Mouse (Mus musculus): ENCODE results near the gene Kncn. TPM values are rescaled to one million over a fixed set of nuclear protein-coding genes. Genes with fewer than 3 reads are reported as not detected.

The Kncn gene
- not detected for total RNA-seq (2021)

DNA sequence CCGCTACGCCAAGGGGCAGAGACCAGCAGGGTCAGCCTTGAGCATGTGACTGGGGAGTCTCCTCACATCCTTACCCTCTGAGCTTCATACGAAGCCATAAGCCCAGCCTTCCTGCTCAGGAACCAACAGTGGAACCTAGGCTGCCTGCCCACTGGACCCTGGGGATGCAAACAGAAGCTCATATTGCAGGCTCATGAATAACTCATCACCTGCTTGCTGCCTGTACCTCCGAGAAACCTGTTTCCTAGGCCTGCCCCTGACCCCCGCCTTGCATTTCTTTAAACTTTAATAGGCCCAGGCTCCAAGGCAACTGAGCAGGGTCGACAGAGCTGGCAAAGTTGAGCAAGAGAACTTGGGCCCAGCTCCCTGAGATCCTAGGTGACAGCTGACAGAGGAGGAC, at the start of gene Kncn:
Kncn (plus strand) TSS at position 379 of the 400 bp plus-strand sequence.
- DNase-seq: no peak
- intact Hi-C loops (cut with DNase I): no loop called here

DNA sequence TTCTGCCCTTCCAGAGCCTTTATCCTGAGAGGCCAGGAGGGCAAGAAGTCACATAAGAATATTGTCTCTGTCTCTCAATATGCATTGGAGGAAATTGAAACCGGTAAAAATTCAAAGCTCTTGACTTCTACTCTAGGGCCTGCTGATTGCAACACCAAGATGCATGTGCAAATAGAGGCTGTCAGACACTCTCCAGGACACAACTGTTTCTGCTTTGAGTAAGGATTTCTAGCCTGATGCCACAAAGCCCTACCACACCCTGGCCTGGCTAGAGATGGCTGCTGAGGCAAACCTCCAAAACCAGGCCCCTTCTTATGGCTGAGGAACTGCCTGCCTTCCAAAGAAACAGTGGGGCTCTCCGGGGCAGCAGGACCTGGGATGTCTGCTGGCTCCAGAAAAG, 48.6 kb upstream of the Kncn start:
- intact Hi-C loops (cut with DNase I): no loop called here

DNA sequence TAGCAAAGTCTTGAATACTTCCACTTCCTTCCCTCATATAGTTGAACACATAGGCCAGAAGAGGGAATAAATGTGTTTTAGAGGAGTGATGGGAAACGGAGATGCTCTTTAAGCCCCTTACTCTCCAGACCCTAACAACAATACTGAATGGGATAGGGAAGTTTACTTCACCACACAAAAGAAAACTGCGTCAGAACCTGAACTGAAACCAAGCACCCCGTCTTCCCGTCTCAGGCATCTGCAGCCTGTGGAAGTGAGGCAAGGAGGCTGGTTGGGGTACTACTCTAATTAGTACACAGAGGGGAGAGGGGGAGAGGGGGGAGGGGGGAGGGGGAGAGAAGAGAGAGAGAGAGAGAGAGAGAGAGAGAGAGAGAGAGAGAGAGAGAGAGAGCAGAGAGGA, 46.0 kb upstream of the Kncn start:
- no peak for DNase-seq
- intact Hi-C loops (cut with DNase I): no loop called here

More for the DNA sequence above, 48.6 kb upstream of the Kncn start:
- no peak for DNase-seq

DNA sequence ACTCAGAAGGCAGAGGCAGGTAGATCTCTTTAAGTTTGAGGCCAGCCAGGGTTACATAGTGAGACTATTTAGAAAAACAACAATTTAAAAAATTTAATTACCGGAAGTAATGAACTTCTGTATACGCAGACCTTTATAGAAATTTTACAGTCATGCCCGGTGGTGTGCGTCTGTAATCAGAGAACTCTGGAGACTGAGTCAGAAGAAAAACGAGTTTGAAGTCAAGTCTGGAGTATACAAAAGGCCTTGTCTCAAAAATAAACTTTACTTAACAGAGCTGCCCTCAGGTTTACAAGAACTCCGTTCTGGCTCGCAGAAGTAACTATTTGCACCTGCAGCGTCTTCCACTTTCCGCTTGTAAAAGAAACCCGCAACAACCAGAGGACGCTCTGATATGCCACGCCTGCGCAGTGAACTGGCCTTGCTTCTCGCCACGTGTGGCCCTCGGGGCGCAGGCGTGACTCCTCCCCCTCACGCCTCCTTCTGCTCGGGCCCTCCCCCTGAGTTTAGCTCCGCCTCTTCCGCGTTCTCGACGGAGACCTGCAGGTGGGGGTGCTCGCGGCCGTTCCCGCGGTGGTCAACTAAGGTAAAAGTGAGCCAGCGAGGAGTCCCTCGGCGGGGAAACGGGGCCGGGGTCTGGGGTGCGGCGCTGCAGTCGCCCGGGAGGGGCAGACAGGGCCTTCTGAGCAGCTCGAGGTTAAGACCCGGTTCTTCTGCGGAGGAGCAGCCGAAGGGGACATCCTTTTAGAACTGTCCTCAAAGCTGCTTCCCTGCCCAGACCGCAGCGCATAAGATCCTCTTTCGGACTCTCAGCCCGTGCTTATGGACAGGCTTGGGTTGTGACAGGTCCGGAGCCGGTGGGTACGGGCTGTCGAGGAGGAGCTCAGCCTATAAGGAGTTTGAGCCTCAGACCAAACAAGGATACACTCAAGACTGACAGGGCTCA, 45.2 kb upstream of the Kncn start, which contains the start of gene Mknk1:
Mknk1 (plus strand) TSS at position 503 of the 946 bp plus-strand sequence.
- intact Hi-C loops (cut with DNase I): no loop called here
- peak; percentile 93 to 94 for DNase-seq

DNA sequence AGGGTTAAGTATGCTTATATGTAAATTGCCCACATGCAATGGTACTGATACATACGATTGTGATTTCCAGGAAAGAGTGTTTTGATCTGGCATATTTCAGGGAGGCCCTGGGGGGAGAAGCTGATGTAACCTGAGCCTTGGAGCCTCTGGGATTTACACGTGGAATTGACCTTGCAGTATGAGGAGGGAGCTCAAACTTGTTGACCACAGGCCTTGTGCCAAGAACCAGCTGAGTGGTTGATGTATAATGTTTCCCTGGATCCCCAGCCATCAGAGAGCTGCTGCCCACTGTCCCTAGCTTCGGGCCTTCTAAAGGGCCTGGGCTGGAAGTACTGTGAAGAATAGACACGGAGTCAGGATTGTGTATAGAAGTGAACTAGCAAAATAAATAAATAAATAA, 44.2 kb upstream of the Kncn start:
- no peak for DNase-seq
- intact Hi-C loops (cut with DNase I): no loop called here

DNA sequence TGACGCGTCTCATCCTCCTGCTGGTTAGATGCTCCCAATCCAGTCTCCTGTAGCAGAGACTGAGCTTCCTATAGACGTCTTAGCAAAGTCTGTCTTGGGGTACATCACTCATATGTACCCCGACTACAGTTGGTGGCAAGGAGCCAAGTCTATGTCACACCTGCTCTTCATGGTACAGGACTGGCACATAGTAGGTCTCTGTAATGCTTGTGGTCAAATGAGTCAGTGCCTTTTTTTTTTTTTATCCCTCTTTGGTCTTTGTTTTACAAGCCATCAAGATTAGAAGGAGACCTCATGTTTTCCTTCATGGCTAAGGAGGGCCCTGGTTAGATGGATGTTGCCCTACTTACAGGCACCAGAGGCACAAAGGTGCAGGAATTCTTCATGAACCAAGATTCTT, 43.4 kb upstream of the Kncn start:
- intact Hi-C loops (cut with DNase I): no loop called here
- DNase-seq: no peak

DNA sequence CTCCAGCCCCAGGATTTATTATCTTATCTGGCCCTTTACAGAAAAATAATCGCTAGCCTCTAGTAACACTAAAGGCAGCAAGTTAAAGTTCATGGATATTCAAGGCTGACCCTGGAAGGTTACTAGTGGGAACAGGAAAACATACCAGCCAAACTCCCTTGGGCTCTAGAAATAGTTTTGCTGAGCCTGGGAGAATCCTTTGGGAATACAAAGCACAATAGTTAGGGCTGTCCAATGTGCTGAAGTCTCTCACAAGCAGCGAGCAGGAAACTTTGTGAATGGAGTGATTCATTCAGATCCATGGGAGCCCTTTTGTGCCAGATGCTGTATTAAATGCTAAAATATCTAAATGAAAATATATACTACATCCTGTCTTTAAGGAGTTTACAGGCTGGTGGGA, 37.5 kb upstream of the Kncn start:
- DNase-seq: peak; percentile 32 to 40
- intact Hi-C loops (cut with DNase I): no loop called here

DNA sequence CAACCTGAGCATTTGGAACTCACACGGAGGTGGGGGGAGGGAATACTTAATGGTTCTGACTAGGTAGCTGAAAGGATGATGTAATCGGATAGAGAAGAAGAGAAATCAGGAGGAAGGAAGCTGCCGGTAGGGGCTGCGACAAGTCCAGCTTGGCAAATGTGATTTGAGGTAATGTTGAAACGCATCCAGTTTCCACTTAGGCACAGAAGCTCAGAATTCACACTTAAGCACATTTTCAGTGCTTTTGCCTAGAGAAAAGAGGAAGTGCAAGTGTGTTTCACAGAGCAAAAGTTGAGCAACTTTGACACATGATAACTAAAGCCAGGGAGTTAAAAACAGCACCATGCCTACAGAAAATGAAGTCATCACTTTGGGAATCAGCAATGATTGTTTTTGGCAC, 36.8 kb upstream of the Kncn start:
- peak in 1 of 2 experiments; percentile 23 for DNase-seq
- intact Hi-C loops (cut with DNase I): no loop called here

DNA sequence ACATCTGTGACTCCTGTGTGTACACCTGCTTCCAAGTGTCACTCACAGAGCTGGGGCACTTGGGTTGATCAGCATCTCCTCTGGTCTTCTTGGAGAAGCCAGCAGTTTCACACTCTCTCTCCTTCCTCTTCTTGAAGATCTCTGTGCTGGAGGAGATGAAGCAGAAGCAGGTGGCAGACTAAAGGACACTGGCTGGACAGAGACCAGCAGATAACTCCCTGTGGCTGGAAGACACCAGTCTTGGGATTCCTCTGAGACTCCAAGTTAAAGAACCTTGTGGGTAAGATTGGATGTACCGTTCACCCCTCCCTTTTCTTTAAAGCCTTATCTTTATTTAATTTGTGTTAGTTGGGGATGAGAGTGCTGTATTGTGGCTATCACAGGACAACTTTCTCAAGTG, 36.1 kb upstream of the Kncn start:
- DNase-seq: no peak
- intact Hi-C loops (cut with DNase I): no loop called here

DNA sequence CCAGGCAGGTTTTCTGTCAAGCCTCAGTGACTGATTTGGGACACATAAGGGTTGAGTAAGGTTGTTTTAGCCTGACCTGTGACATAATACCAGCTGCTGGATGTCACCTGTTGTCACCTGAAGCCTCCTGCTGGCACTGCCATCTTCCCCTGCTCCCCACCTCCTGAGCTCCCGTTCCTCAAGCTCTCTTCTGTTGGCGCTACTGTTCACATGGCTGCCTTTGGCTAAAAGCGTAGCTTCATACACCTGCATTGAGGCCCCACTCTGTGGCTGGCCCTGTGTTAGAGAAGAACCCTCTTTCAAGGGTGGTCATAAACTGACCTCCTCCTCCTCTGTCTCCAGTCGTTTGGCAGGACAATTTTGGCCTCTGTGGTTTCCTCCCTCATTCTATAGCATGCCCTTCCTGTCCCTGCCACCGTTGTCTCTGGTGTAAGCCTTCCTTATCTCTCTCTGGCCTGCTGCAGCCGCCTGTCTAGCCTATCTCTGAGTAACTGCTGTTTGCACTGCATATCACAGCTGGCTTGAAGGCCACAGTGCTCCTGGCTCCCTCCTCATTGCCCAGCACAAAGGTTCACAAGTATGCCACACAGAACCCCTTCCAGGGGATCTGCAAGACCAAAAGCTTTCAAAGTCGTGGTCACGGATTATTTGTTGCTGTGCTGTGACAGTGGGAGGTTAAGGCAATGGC, 35.1 kb upstream of the Kncn start:
- intact Hi-C loops (cut with DNase I): no loop called here
- no peak for DNase-seq

DNA sequence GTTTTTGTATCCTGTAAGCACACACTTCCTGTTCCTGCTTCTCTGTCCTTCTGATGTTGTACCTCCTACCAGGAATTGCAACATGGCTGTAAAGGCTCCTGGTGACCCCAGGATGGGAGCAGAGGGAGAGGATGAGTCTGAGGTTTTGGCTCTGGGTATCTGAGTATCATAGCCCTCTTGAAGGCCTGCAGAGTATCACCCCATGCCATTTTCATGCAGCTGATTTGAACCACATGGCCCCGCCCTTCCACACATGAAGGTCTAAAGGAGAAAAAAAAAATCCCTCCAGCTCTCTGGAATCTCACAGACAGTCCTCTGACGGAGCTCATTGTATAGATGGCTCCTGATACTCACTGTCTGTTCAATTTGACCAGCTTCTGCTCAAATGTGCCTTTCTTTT, 34.1 kb upstream of the Kncn start:
- intact Hi-C loops (cut with DNase I): no loop called here
- no peak for DNase-seq

DNA sequence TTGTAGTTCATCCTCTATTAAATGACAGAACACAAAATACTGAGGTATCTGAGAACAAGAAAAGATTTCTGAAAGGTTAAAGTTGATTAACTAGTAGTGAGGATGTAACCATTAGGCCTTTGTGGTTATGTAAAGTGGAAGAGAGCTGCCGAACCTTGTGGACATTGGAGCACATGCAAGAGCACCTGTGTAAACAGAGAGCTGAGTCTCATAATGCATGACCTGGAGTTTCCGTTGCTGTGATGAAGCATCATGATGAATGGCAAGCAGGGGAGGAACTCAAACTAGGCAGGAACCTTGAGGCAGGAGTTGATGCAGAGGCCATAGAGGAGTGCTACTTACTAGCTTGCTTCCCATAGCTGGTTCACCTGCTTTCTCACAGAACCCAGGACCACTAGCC, 33.6 kb upstream of the Kncn start:
- no peak for DNase-seq
- intact Hi-C loops (cut with DNase I): no loop called here

DNA sequence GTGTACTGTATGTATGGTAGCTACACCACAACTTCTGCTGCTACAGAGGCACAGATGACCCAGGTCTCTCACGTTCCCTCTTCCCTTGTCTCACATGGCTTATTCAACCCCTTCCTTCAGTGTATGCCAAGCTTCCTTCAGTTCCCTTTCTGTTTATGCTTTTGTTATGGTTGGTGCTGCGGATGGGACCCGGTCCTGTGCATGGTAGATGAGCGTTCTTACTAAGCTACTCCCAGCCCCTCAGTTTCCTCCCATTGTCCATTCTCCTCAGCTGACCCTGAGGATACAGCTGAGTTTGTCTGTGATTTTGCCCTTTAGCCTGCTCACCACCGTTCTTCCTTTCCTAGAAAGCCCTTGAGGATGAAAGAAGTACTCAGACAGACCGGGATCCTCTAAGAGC, 32.6 kb upstream of the Kncn start:
- intact Hi-C loops (cut with DNase I): no loop called here
- DNase-seq: no peak

DNA sequence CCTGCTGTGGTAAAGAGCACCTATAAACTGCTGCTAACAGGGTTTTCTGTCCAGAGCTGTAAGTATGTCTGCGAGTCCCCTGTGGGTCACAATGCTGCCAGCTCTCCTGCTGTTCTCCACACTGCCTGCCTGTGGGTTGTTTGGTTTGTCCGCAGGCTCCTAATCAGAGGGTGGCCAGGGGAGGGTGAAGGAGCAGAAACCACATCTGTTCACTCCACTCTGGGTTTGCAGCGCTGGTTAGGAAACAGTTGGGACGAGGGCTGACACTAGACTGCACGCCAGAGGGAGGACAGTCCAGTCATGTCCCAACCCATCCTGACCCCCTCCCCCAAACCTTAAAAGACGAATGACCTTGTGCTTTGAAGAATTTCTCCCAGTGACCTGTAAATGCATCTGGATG, 29.1 kb upstream of the Kncn start:
- intact Hi-C loops (cut with DNase I): no loop called here
- no peak for DNase-seq

DNA sequence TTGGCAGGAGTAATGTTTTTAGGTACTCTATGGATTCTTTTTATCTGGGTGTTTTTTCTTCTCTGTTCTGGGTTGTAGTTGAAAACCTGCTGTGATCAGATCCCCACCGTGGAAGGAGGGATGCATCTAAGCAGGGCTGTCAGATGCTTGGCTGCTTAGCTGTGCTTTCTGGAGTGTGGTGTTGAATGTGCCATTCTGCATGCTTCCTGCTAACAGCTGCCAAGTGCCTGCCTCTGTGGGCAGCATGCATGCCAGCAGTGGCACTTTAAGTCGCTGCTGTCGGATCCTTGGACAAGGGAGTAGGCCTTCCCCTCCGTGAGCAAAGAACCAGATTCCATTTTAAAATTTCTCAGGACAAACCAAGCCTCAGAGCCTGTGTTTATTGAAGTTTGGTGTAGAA, 28.6 kb upstream of the Kncn start:
- no peak for DNase-seq
- intact Hi-C loops (cut with DNase I): no loop called here

DNA sequence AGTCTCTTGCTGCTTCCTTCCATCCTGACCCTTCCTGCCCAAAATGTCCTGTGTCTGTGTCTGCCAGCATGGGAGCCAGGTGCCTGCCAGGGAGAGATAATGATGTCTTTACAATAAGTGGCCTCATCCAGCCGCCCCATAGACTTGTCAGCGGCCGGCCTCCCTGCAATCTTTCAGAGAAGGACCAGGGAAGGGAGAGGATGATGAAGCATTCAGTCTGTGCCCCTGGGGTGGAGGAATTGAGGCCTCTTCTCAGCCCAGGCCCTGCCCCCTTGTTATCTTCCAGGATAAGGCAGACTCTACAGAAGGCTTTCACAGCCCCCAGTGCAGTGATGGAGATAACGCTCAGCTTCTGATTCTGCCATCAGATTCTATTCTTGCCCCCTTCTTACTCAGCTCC, 27.9 kb upstream of the Kncn start:
- intact Hi-C loops (cut with DNase I): no loop called here
- no peak for DNase-seq

DNA sequence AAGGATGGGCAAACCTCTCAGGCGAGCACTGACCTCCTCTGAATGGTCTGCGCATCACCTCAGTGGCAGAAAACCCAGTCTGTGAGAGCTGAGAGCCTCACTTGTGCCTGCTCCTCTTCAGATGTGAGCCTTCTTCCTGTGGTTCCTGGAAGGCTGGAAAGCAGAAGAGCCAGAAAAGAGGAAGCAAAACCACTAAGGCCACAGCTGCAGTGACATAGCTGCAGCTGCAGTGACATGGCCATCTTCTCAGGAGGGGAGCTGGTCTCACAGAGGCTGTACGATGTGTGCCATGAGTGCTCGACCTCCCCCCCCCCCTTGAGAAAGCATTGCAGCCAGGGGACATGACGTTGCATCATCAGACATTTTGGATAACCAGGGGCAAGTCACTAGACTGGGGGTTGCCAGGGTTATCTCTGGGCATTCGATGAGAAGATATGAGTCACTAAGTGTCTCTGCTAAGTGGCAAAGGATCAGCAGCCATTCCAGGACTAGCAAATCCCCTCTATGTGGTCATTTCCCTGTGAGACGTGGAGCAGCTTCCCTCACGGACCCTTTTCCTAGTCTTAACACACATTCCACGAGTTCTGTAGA, 26.8 kb upstream of the Kncn start:
- no peak for DNase-seq
- intact Hi-C loops (cut with DNase I): no loop called here

DNA sequence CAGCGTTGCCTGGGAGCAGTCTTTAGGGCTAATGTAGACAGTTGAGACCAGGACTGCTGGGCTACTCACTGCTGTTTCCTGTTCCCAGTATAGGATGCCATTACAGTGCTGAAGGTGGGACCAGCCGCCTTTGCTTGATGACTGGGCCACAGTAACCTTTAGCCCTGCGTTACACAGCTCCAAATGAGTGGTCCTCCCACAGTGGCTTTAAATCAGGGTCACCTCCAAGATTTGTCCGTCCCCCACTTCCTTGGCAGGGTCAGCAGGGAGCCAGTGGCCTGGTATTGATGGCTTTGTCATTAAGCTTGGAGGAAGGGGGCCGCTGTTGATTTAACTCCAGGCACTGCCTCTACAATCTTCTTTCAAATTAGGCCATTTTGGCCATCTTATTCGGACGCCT, 20.8 kb upstream of the Kncn start:
- intact Hi-C loops (cut with DNase I): no loop called here
- DNase-seq: no peak

DNA sequence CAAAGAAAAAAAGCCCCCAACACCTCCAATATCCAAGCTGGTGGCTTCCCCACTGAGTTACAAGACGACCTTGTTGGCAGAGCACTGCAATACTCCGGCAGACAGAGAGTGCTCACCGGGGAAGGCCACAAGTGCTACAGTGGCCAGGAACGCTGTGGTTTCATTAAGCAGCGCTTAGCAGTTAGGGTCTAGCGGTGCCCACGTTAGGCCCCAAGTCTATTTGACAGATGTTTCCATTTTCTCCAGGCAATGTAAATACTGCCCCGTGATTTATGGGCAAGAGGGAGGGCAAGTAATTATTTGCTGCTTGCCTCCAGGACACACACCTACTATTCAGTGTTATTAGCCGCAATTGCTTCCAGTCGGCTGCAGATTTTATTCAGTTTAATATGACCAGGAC, 20.3 kb upstream of the Kncn start:
- intact Hi-C loops (cut with DNase I): no loop called here
- no peak for DNase-seq

DNA sequence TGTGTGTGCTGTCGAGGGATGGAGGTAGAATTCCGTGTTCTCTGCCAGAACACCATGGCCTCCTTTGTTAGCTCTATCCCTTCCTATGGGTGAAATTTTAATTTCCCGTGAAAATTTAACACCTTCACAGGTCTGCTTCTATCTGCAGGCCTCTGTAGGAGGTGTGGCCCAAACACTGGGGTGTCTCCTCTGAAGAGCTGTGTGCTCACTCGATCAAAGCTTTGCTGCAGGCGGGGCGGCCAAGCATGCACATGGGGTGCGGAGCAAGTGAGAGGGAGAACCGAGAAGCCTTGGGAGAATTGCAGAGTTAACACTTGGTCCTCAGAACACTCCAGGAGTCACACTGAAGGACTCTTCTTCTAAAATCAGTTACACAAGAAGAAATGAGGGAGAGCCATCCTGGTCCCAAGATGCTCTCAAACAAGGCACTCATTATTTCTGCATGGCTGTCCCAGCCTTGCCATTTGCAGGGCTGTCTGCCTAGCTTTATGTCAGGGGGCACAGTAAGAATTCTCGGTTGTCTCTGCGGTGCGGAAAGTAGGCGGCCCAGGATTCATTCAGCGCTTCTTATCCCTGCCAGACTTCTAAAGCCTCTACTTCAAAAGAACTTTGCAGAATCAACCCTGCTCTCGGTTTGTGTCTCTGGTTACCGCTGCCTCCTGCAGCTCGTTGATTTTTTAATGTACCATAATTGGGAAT, 14.5 kb upstream of the Kncn start:
- DNase-seq: no peak
- intact Hi-C loops (cut with DNase I): no loop called here

DNA sequence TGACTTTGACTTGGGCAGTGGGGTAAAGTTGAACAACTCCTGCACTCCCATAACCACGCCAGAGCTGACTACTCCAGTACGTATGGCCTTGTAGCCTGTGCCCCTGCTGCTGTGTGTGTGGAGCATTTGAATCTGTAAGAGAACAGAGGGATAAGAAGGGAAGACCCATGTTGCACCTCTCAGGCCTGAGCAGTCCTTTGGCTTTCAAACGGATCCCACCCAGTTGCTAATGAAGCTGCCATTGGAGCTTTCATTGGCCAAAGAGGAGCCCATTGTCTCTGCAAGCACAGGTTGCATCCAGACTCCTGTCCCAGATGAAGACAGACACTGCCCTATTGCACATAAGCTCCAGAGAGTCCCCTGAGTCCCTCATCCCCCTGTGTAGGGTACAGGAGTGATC, 11.0 kb upstream of the Kncn start:
- intact Hi-C loops (cut with DNase I): no loop called here
- no peak for DNase-seq

All from heart, postnatal 10 days (tissue).